Mouse (Mus musculus): ENCODE measurements at regions not wholly inside any gene's neighbourhood (a gene's known extent, or its start where the extent isn't known, plus 50 kb on each side); places are given as distances from the start of the nearest gene placed in this dataset.
"Not testable (repeated sequence)": the region's sequence is repeated elsewhere in the genome, so short reads cannot be mapped to it uniquely, and the experiment has no call there.

GRCm38 (mm10) chr5:12639549-12639948, 256.4 kb downstream of the Sema3d start:
- no peak for DNase-seq

GRCm38 (mm10) chr5:12646269-12646668, 263.1 kb downstream of the Sema3d start:
- DNase-seq, result no peak

GRCm38 (mm10) chr5:12673666-12674065, 290.5 kb downstream of the Sema3d start:
- DNase-seq, result no peak

- DNase-seq, result no peak
Observed at GRCm38 (mm10) chr5:12674134-12674533, 290.9 kb downstream of the Sema3d start.

DNA sequence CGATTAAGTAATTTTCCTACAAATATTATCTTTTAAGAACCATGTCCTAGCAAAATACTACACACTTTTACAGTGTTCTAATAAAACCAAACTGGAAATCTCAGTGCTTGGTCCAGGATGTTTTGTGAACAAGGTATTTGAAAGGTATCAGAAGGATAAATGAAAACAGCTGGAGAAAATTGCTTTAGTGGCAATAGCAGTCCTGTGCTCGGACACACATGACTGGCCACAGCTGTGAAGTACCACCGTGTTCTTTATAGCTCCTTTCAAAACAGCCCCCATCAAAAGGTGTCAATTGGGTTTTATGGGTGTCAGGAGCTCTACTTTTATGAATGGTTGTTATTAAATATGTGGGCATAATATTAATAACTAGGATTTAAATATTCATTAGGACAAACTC, 293.5 kb downstream of the Sema3d start:
- no peak for DNase-seq

DNA sequence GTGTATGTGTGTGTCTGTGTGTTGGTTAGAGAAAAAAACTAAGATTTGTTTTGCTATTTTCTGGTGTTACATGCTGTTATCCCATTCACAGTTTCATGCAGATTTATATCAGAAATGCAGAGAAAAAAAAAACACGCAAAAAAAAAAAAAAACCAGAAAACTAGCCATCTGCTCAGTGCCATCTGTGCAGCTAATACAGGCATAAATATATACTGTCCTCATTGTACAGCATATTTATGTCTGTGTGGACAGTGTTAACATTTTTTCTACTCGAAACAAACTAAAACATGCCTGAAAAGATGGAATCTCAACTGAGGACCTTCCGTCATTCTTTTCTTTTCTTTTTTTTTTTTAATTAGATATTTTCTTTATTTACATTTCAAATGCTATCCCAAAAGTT, 331.7 kb downstream of the Sema3d start:
- no peak for DNase-seq

GRCm38 (mm10) chr5:12751514-12751913, 368.3 kb downstream of the Sema3d start:
- DNase-seq, result no peak

GRCm38 (mm10) chr5:12759634-12760033, 365.6 kb upstream of the Sema3a start:
- DNase-seq, result no peak

DNA sequence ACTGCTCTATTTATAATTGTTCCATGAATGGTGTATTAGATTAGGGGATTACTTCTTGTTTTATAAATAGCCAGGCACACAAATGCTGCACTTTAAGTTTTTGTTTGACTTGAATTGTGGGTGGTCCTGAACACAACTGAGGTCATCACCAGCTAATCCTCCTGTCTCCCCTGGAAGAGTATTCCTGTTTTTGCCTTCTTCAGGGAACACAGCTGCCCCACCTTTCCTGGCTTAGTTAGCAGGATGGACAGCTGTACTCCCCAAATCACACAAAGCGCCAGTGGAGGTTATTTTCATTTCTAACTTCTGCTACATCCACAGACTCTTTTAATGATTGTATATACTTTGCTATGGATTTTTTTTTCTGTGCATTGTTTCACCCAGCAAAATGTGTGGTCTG, 357.8 kb upstream of the Sema3a start:
- DNase-seq, result no peak

DNA sequence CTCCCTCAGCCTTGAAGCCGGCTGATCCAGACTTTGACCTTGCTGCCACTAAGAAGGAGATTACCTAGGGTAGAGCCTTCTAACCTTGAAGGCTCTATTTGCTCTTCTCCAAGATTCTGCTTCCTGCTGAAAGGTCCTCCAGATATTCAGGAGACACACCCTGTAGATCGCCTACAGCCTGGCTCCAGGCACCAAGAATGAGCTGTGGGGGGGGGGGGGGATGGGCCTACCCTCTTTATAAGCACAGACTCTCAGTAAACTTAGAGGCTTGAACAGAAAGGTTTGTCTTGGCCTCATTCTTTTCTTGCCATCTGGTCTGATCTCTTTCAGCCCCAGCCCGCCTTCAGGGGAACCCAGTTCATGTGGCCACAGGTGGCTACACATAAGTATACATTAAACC, 342.5 kb upstream of the Sema3a start:
- DNase-seq, result no peak

- DNase-seq, result no peak
Observed at GRCm38 (mm10) chr5:12808729-12809128, 316.5 kb upstream of the Sema3a start.

DNA sequence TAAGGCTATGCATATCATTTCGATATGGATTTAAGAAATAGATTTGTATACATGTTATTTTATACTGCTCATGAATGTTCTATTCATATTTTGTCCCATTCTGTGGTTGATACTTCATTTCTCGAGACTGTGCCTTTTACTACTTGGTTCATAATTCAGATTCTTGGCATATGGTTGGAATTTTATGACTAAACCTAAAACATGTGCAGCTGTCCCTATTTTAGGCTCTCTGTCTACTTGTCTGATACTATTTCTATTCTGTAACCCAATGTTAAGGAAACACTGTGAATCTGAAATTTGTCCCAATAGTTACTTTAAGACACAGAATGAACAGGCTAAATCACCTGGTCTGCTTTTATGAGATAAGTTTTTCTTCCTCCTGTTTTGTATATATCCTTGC, 315.3 kb upstream of the Sema3a start:
- no peak for DNase-seq

DNA sequence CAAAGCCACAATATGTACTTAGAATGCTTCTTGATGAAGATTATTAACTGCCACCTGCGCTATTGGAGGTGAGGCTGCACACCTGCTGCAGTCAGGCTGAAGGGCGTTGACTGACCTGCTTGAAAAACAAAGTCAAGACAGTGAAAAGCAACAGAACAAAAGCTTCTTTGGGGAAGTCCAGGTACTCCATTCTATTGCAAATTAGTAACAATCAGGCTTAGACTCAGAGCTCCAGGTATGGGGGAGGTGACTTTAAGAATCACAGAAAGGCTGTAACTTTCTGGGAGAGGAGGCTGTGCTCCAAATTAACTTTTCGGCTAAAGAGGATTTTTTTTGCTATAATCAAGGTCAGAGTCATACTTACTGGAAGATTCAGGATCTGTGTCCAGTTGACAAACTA, 278.0 kb upstream of the Sema3a start:
- DNase-seq, result not testable (repeated sequence)

- peak; percentile 8 for DNase-seq
Observed at GRCm38 (mm10) chr5:12856869-12857268, 268.3 kb upstream of the Sema3a start.

- no peak for DNase-seq
Observed at GRCm38 (mm10) chr5:12868355-12869217, 256.6 kb upstream of the Sema3a start.

- no peak for DNase-seq
Observed at GRCm38 (mm10) chr5:12872888-12873287, 252.3 kb upstream of the Sema3a start.

GRCm38 (mm10) chr5:12877595-12878296, 247.5 kb upstream of the Sema3a start:
- DNase-seq, result no peak

DNA sequence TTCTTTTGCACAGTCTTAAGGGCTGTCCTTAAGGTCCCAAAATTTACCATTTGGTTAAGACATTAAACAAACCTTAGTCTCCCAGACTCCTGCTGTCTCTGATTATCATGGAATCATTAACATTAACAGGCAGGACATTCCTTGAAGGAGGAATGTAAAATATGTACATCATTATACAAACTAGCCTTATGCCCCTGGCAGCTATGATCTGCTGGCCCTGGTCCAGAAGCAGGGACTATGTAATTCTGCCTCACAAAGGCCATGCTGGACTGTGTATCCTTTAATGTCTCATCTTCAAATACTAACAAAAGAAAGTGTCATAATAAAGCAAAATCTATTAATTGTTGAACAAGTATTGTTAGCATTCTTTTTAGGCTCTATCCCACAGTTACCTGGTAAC, 232.9 kb upstream of the Sema3a start:
- no peak for DNase-seq

DNA sequence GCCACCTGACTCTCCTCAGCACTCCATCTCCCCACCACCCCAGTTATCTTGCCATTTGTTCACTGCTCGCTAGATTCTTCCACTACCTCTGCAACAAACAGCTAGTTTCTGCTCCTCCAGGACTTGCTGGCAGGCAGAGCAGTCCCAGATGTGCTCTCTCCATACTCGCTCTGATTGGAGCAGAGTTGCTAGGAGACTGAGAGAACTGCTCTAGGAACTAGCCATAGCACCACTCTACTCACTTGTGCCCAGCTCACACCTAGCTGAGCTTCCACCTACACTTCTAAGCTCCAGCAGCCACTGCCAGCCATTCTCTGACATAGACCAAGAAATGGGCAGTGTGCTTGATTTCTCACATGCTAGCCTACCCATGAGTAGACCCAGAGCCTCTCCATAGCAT, 230.6 kb upstream of the Sema3a start:
- no peak for DNase-seq

DNA sequence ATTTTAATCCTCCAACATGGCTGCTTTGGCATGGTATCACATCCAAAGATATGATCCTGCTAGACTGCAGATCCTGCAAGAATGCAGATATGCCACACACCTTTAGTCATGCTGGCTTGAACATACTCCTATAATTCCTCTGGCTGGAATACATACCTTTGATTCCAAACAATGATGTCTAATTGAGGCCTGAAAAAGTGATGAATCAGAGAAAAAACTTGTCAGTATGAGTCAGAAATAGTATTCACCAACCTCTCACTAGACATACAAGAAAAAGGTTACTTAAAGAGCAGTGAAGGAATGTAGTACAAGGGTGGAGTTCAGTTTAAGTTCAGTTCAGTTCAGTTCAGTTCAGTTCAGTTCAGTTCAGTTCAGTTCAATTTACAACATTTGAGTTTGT, 214.5 kb upstream of the Sema3a start:
- DNase-seq, result no peak

- no peak for DNase-seq
Observed at GRCm38 (mm10) chr5:12914395-12914794, 210.8 kb upstream of the Sema3a start.

GRCm38 (mm10) chr5:12919335-12919734, 205.9 kb upstream of the Sema3a start:
- DNase-seq, result no peak

- DNase-seq, result no peak
Observed at GRCm38 (mm10) chr5:12922889-12923288, 202.3 kb upstream of the Sema3a start.

DNA sequence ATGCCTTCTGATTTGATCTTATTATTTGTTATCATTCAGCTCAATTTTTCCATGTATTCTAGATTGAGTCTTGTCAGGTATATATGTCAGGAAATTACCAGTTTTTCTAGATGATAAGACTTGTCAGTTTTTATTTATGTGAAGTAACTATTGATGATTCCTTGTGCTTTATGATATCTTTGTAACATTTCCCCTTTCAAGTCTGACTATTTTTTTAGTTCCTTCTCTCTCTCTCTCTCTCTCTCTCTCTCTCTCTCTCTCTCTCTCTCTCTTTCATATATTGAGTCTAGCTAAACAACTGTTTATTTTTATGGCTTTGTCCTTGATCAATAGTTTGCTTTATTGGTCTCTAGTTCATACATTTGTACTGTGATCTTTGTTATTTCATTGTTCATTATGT, 199.7 kb upstream of the Sema3a start:
- no peak for DNase-seq

Data from lung, postnatal 10 days (tissue).